Mouse (Mus musculus) fat pad, adult 2 months (tissue): ENCODE measurements around the gene Acvr2b.

Source experiments
- DNase-seq: peaks from one replicate; pipeline ENCODE4 v3.0.0-alpha.2; 2011; ENCODE audit warnings: low read depth, low spot score; ENCODE audit errors: extremely low read depth

The Acvr2b gene

DNA sequence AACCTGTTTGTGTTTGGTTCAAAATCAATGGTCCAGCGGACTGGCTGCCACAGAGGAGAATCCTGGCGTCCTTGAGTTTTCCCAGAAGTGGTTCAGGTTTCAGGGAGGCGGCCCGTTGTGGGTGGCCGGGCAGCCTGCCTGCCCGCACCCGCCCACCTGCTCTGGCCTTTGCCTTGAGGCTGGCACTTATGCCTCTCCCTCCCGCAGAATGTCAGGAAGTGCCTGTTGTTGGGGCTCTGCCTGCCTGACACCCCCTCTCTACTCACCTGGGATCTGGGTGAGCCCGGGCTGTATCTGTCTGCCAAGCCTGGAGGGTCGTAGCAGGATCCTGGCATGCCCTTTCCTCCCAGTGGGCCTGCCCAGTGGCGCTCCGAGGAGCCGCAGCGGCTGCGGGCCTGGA lies 6.0 kb downstream of the Acvr2b start:
- DNase-seq, result no peak

GRCm38 (mm10) chr9:119408898-119409664 lies 7.2 kb downstream of the Acvr2b start:
- no peak for DNase-seq

- no peak for DNase-seq
Observed at GRCm38 (mm10) chr9:119409864-119410263, 7.9 kb downstream of the Acvr2b start.

- DNase-seq, result no peak
Observed at GRCm38 (mm10) chr9:119418025-119418424, 16.1 kb downstream of the Acvr2b start.

- DNase-seq, result no peak
Observed at GRCm38 (mm10) chr9:119419852-119420438, 18.0 kb downstream of the Acvr2b start.

DNA sequence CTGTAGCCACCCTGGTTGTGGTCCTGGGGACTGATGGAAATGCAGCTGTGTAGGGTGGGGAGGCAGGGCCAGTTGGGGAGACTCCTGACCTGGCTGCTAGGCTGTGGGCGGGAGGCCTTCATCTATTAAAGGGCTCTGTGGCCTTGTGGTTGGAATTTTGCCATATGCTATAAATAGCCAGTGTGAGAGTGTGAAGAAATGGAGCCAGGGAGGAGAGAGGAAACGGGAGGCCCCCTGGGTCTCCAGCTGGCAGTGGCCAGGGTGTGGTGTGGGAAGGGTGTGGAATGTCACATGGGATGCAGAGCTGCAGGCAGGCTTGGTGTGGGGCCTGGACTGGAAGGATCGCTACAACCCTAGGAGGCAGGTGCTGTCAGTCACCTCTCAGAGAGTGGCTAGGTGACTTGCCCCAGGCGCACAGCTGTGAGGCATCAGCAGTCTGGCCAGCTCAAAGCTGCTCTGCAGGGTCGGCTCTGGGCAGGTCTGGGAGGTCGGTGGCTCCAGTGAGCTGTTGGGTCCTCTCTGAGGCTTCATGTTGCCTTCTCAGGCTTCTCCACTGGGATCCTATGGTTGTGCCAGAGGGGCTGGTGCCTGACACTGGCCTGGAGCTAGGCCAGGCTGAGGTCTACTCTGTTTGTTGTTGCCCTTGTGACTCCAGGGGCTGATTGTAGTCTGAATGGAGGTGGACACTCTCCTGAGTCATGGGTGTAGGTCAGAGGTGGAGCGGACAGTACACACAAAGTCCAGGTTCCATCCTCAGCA lies 23.5 kb downstream of the Acvr2b start:
- DNase-seq, result no peak

DNA sequence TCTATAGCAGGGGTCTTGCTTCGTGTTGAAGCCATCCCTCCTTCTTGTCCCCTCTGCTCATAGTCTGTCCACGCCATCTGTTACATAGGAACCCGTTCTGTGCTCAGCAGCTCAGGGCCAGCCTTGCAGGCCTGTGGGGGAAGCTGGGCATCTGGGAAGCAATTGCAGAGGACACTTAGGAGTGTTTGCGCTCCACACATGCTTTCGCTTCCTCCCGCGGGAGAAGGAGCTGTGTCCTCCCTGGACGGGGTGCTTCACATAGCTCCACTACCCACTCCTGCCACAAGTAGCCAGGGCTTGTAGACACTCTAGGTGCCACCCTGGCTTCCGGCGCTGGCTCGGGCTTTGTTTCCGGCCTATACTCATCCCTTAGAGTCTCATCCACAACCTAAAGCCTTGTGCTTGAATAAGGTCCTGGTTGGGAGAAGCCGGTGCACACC lies 24.1 kb downstream of the Acvr2b start:
- no peak for DNase-seq

DNA sequence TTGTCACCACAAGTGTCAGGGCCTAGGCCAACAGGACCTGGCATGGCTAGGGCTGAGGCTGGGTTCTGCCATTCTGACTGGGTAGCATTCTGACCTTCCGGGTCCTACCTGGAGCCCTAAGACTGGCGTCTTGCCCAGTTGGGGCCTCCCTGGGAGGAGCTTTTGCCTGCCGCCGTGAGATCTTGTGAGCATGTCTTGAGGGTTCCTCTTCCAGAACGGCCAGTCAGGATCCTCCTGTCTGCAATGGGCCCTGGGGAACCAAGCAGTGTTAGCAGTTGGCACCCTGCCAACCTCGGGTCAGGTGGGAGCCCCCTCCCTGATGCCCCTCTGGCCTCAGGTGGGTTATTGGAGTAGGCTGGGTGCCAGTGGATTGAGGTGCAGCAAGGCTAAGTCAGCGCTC lies 24.6 kb downstream of the Acvr2b start:
- DNase-seq, result no peak

- DNase-seq, result no peak
Observed at GRCm38 (mm10) chr9:119430311-119430710, 28.4 kb downstream of the Acvr2b start.

DNA sequence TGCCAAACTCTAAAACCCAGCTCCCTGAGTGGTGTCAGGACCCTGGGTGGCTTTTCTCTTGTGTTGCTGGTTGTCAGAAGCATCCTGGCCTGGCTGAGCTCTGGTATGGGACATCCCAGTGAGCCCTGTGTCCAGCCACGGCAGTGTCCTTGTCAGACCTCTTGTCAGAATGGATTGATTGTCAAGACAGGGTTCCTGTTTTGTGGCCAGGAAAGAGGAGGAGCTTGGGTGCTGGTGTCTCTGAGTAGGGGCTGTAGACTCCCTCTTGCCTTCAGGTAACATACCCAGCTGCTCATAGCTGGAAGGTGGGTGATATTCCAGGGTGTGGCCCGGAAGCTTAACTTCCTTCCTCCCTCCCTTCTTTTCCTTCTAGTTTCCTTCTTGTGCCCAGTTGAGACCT lies 33.9 kb downstream of the Acvr2b start:
- DNase-seq, result no peak

DNA sequence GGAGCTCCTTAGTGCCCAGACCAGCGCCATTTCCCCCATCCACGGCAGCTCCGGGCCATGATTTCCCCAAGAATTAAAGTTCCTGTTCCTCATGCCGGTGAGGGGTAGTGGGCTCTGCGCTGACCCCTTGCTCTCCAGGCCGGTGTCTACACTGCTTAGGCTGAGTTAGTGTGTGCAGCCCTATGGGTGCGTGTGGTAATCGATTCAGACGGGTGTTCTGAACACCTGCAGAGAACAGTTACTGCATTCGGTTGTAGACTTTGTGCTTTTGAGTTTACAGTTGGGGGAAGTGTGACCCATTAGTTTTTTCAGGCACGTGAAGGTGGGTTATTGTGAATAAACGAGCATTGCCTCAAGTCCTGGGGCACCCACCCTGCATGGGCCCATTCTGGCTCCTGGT lies 36.1 kb downstream of the Acvr2b start:
- no peak for DNase-seq

GRCm38 (mm10) chr9:119438498-119439000 lies 36.6 kb downstream of the Acvr2b start:
- no peak for DNase-seq

DNA sequence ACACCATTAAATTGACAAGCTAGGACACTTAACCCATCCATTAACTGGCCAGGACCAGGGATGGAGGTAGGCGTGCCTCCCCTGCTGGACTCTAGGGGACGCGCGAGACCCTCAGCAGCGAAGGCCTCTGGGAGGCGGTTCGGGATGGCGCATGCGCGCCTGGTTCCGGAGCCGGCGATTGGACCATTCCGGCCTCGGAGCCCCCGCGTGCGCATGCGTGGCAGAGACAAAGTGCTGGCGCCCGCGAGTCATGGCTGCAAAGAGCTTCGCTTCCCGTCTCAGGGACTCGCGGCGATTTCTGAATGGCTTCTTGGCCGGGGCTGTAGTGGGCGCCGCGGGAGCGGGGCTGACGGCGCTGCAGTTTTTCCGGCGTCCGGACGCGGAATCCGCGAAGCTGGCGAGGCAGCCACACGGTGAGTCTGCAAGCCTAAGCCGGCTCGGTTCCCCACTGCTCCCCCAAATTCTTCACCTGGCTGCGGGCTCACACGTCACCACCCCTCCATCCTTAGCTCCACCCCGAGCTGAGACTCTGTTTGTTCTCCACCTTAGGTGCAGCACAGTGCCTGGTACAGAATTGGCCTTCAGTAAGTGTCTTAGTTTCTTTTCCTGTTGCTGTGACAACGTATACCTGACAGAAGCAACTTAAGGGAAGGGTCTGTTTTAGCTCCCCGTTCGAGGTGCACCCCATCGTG lies 43.0 kb downstream of the Acvr2b start, which contains the start of gene Exog:
Exog (plus strand) TSS at position 206 of the 692 bp plus-strand sequence.
- no peak for DNase-seq

DNA sequence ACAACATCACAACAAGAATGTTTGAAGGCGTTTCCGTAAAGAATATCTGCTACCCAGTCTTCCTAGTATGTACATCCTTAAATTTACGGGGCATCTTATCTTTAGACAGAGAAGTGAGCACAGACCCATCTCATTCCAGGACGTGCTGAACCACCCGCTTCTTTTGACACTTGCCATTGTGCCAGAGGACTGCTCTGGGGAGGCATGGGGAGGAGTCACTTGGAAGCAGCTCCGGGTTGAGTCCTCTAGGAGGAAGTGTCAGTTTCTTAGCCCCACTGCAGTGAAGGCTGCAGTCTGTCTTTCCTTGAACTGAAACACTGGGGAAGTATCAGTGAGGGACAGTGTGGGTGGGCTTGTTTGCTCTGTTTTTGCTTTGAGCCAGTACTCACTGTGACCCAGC lies 43.8 kb downstream of the Acvr2b start:
- DNase-seq, result no peak

- DNase-seq, result no peak
Observed at GRCm38 (mm10) chr9:119455967-119456366, 54.0 kb downstream of the Acvr2b start.

DNA sequence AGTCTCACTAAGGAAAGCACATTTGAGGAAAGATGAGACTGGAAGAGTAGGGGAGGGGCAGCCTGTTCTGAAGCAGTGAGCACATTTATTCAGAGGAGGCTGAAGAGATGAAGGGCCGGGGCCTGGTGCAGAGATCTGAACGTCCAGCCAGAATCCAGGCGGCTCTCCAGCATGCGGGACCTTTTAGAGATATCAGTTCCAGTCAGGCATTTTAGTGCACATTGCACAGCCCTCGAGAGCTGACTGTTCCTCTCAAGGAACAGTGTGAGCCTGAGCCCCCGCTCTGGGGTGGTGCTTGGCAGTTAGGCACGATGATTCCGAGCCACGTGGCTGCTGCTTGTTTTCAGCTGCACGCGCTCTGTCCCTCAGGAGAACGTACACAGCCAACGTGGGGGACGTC lies 55.2 kb downstream of the Acvr2b start:
- DNase-seq, result no peak

DNA sequence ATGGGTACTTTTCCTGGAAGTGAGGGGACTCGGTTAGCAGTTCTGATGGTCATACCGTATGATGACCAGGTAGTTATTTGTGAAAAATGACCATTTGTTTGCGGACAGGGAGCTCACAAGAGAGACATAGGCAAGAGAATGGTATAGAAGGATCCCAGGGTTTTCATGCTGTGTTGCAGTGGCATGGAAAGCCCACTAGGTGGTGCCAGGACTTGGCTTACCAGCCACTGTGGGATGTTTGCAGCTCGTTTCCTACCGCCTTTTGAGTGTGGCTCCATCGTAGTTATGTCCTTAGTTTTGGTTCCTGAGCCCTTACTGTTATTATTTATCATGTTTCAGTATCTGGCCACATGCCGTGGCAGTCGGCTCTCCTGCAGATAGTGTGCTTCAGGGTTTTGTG lies 58.5 kb downstream of the Acvr2b start:
- DNase-seq, result no peak

GRCm38 (mm10) chr9:119465056-119465455 lies 63.1 kb downstream of the Acvr2b start:
- DNase-seq, result no peak

DNA sequence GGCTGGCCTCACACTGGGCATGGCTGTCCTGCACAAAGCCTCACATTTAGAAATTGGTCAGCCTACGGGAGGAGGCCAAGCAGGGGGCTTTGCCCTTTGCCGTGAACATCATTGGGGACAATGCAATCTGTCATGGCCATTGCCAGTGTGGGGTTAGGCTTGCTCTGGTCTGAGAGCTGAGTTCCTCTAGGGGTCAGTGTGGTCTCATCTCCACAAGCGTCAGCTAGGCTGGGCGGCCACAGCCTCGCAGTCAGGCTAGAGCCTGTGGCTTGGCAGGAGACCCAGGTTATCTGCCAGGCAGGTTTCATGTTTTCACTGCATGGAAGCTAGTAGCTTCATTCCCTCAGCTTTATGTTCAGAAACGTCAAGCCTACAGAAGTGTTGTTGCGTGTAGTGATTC lies 63.7 kb downstream of the Acvr2b start:
- no peak for DNase-seq

DNA sequence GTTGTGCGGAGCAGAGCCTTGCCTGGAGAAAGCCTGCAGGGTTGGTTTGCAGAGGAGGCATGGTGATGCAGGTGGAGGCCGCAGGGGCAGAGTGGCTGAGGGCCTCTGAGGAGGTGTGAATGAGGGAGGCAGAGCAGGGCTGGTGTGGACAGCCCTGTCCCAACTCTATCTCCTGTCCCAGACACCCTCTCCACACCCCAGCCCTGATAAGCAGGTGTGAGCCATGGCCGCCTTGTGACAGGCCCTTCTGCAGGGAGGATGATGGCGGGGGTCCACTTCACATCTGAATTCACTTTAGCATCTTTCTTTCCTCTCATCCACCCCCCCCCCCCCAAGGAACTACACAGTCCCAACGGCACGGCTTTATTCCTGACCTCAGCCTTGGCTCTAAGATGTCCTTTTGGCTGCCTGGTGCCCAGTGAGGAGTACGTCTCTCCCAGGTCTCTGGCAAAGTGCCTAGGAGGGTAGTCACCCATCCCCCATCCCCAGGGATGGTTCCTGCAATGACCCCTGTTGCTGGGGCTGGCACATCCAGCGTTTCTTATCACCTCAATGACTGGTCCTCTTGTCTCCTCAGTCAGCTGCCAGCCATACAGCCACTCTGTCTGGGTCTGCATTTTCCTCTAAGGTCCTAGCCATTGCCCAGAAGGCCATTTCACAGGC lies 67.9 kb downstream of the Acvr2b start:
- DNase-seq, result no peak
